Mouse (Mus musculus) ES-Bruce4 (cell line): ENCODE data around the gene Lgi1. TPM values are rescaled to one million over a fixed set of nuclear protein-coding genes. Genes with fewer than 3 reads are reported as not detected.
A peak's percentile ranks its signal among the peaks of the same experiment; 100 is the strongest.

Source experiments
- H3K27ac ChIP-seq: 2 replicates; pipeline ENCODE4 v1.5.1; 2012; ENCODE audit warnings: low read length, inconsistent platforms; ENCODE audit not compliant: insufficient read depth
- H3K27me3 ChIP-seq: 2 replicates; pipeline ENCODE4 v1.6.1; 2012; ENCODE audit warnings: mild to moderate bottlenecking, low read length, inconsistent platforms; ENCODE audit not compliant: control insufficient read depth, poor library complexity, insufficient read depth, severe bottlenecking
- H3K36me3 ChIP-seq: 2 replicates; pipeline ENCODE4 v1.6.1; 2012; ENCODE audit warnings: inconsistent platforms, mild to moderate bottlenecking, low read length, moderate library complexity; ENCODE audit not compliant: control insufficient read depth, poor library complexity, insufficient read depth, severe bottlenecking
- H3K4me1 ChIP-seq: one replicate; pipeline ENCODE4 v1.8.1; 2011; ENCODE audit warnings: low read length; ENCODE audit not compliant: control insufficient read depth, insufficient read depth
- H3K4me3 ChIP-seq: 2 replicates; pipeline ENCODE4 v1.5.1; 2011; ENCODE audit warnings: low read depth, mild to moderate bottlenecking, low read length
- H3K9ac ChIP-seq: 2 replicates; pipeline ENCODE4 v1.6.1; 2012; ENCODE audit warnings: low read depth, mild to moderate bottlenecking, inconsistent platforms; ENCODE audit not compliant: poor library complexity, severe bottlenecking
- H3K9me3 ChIP-seq: replicated peaks from 2 replicates; pipeline ENCODE4 v1.6.1; 2012; ENCODE audit warnings: mild to moderate bottlenecking, low read length, inconsistent platforms; ENCODE audit not compliant: control insufficient read depth, poor library complexity, insufficient read depth, severe bottlenecking
- CTCF ChIP-seq: IDR thresholded peaks from one replicate; pipeline ENCODE4 v1.8.1; 2011; ENCODE audit warnings: low read depth, low read length
- EP300 ChIP-seq: IDR thresholded peaks from 2 replicates; pipeline ENCODE4 v1.6.1; 2011; ENCODE audit warnings: low read depth, low read length; ENCODE audit not compliant: insufficient read depth
- POLR2A ChIP-seq: IDR thresholded peaks from one replicate; pipeline ENCODE4 v1.8.1; 2011; ENCODE audit warnings: low read length; ENCODE audit not compliant: insufficient read depth
- polyA plus RNA-seq: library from polyadenylated mRNA; stranded (reverse); fragments of >200 nt; gene quantifications from 2 replicates; pipeline ENCODE4 v1.2.4, GENCODE M21; 2011; ENCODE audit warnings: low read depth; ENCODE audit not compliant: missing spikeins, insufficient read depth, insufficient read length

The Lgi1 gene
- polyA plus RNA-seq, 1 experiment: 32.6 TPM

- H3K36me3 ChIP-seq: no peaks in the 10 kb centered on the region
- peak overlapping the region; percentile 77 for H3K4me3 ChIP-seq
- peaks cover 2% of the 10 kb centered on the region for H3K4me1 ChIP-seq
- peak overlapping the region; percentile 87 for H3K9ac ChIP-seq
- TF ChIP-seq CTCF (no peak), EP300 (no peak), POLR2A (no peak)
- H3K9me3 ChIP-seq: no peaks in the 10 kb centered on the region
- H3K27ac ChIP-seq: peak overlapping the region; percentile 87
- no peaks in the 10 kb centered on the region for H3K27me3 ChIP-seq
These were observed 60.7 kb downstream of the Lgi1 start for GRCm38 (mm10) chr19:38325029-38325398.

GRCm38 (mm10) chr19:38325854-38326253, 61.5 kb downstream of the Lgi1 start:
- Histone ChIP-seq H3K9me3 (no peaks in the 10 kb centered on the region), H3K4me3 (peak overlapping the region; percentile 77), H3K36me3 (no peaks in the 10 kb centered on the region), H3K27me3 (no peaks in the 10 kb centered on the region), H3K9ac (peak overlapping the region; percentile 87), H3K27ac (peak overlapping the region; percentile 87; the same call in 1 of the 2 replicates), H3K4me1 (peaks cover 2% of the 10 kb centered on the region)
- TF ChIP-seq POLR2A (peak; percentile 18), CTCF (no peak)

GRCm38 (mm10) chr19:38327002-38327401, 62.7 kb downstream of the Lgi1 start:
- Histone ChIP-seq H3K4me3 (no peak overlapping the region), H3K9me3 (no peaks in the 10 kb centered on the region), H3K27me3 (no peaks in the 10 kb centered on the region), H3K27ac (no peak overlapping the region), H3K9ac (no peak overlapping the region), H3K36me3 (no peaks in the 10 kb centered on the region), H3K4me1 (no peaks in the 10 kb centered on the region)
- TF ChIP-seq CTCF (no peak), EP300 (no peak), POLR2A (no peak)

GRCm38 (mm10) chr19:38328010-38328409, 63.7 kb downstream of the Lgi1 start:
- no peak overlapping the region for H3K9ac ChIP-seq
- no peaks in the 10 kb centered on the region for H3K4me1 ChIP-seq
- no peaks in the 10 kb centered on the region for H3K9me3 ChIP-seq
- H3K27ac ChIP-seq: no peak overlapping the region
- TF ChIP-seq POLR2A (no peak), CTCF (no peak), EP300 (no peak)
- no peak overlapping the region for H3K4me3 ChIP-seq
- no peaks in the 10 kb centered on the region for H3K27me3 ChIP-seq
- H3K36me3 ChIP-seq: no peaks in the 10 kb centered on the region

GRCm38 (mm10) chr19:38329257-38329656, 64.9 kb downstream of the Lgi1 start:
- TF ChIP-seq POLR2A: no peak
- no peak for TF ChIP-seq EP300
- no peak for TF ChIP-seq CTCF

GRCm38 (mm10) chr19:38331072-38331471, 66.7 kb downstream of the Lgi1 start:
- Histone ChIP-seq H3K36me3 (no peaks in the 10 kb centered on the region), H3K4me3 (no peak overlapping the region)
- TF ChIP-seq POLR2A (no peak), EP300 (no peak), CTCF (no peak)

More at GRCm38 (mm10) chr19:38329257-38329656, 64.9 kb downstream of the Lgi1 start:
- H3K9ac ChIP-seq: no peak overlapping the region
- no peak overlapping the region for H3K4me3 ChIP-seq
- no peaks in the 10 kb centered on the region for H3K27me3 ChIP-seq
- H3K4me1 ChIP-seq: no peaks in the 10 kb centered on the region
- H3K9me3 ChIP-seq: no peaks in the 10 kb centered on the region
- no peak overlapping the region for H3K27ac ChIP-seq
- no peaks in the 10 kb centered on the region for H3K36me3 ChIP-seq

GRCm38 (mm10) chr19:38332245-38332644, 67.9 kb downstream of the Lgi1 start:
- Histone ChIP-seq H3K4me3 (no peak overlapping the region), H3K9ac (no peak overlapping the region), H3K27me3 (no peaks in the 10 kb centered on the region), H3K36me3 (no peaks in the 10 kb centered on the region), H3K4me1 (no peaks in the 10 kb centered on the region), H3K27ac (no peak overlapping the region), H3K9me3 (no peaks in the 10 kb centered on the region)
- TF ChIP-seq CTCF (no peak), EP300 (no peak), POLR2A (no peak)

More at GRCm38 (mm10) chr19:38331072-38331471, 66.7 kb downstream of the Lgi1 start:
- Histone ChIP-seq H3K9me3 (no peaks in the 10 kb centered on the region), H3K9ac (no peak overlapping the region), H3K4me1 (no peaks in the 10 kb centered on the region), H3K27me3 (no peaks in the 10 kb centered on the region), H3K27ac (no peak overlapping the region)
